Mouse (Mus musculus) testis, adult 2 months (tissue): ENCODE measurements around the gene Fam163b.

ENCODE experiments used
- CTCF ChIP-seq: fragments of 200-500 bp; IDR thresholded peaks from 2 replicates; pipeline ENCODE4 v1.5.1; 2012; ENCODE audit warnings: low read depth, mild to moderate bottlenecking, inconsistent platforms, low read length, moderate library complexity; ENCODE audit not compliant: control insufficient read depth, insufficient read depth, insufficient replicate concordance
- POLR2A ChIP-seq: fragments of 200-500 bp; IDR thresholded peaks from 2 replicates; pipeline ENCODE4 v1.6.1; 2012; ENCODE audit warnings: low read depth, mild to moderate bottlenecking, inconsistent platforms, low read length, moderate library complexity; ENCODE audit not compliant: control insufficient read depth

DNA sequence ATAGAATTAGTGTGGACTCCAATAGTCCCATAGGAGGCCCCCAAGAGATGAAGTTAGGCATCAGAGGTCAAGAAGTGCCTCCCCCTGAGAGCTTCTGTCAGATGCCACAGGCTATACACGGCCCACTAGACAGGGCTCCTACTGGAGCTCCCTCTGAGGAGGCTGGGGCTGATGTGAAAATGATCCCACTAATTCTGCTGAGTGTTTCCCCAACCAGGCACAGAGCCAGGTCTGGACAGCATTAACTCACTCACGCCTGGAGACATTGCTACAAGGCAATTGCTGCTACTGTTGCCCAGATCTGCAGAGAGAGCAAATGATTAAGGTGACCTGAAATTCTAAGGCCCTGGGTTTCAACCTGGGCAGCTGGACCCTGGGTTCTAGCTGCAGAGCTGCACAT is 56.5 kb downstream of the Fam163b start:
- TF ChIP-seq CTCF (no peak), POLR2A (no peak)
